Mouse (Mus musculus) myocyte (in vitro differentiated cells): Measurements from ENCODE around the gene Stxbp5.

Source experiments
- E2F4 ChIP-seq: IDR thresholded peaks from one replicate; pipeline ENCODE4 v1.6.1; 2011; ENCODE audit warnings: mild to moderate bottlenecking, control low read depth, moderate library complexity; ENCODE audit not compliant: insufficient read depth
- POLR2A ChIP-seq: IDR thresholded peaks from one replicate; pipeline ENCODE4 v1.6.1; 2011; ENCODE audit warnings: low read depth, mild to moderate bottlenecking, control low read depth, moderate library complexity; ENCODE audit not compliant: insufficient read length
- POLR2AphosphoS2 ChIP-seq: IDR thresholded peaks from one replicate; pipeline ENCODE4 v1.6.1; 2011; ENCODE audit warnings: low read depth, control low read depth; ENCODE audit not compliant: insufficient read length

GRCm38 (mm10) chr10:9799085-9799484 is 101.8 kb downstream of the Stxbp5 start:
- TF ChIP-seq POLR2AphosphoS2 (no peak), POLR2A (no peak), E2F4 (no peak)
